Mouse (Mus musculus) thymus, adult 2 months (tissue): ENCODE results near the gene Lyar.

Experiments
- CTCF ChIP-seq: fragments of 200-500 bp; IDR thresholded peaks from 2 replicates; pipeline ENCODE4 v1.5.1; 2012; ENCODE audit warnings: mild to moderate bottlenecking, control low read depth, low read length, moderate library complexity, borderline replicate concordance; ENCODE audit not compliant: control insufficient read depth, poor library complexity, insufficient read depth; ENCODE audit errors: extremely low read depth
- POLR2A ChIP-seq: fragments of 200-500 bp; IDR thresholded peaks from 2 replicates; pipeline ENCODE4 v1.6.1; 2012; ENCODE audit warnings: mild to moderate bottlenecking, low read length, control low read depth, moderate library complexity; ENCODE audit not compliant: control insufficient read depth, poor library complexity, insufficient read depth; ENCODE audit errors: extremely low read depth

GRCm38 (mm10) chr5:38174256-38174912, 45.9 kb upstream of the Lyar start:
- TF ChIP-seq CTCF (no peak), POLR2A (no peak)
